ENCODE assay signal across 18 mouse cellular contexts in genomic region chr1:33599019-33599667, GRCm38 (mm10).
DNase-seq lines count a peak whose midpoint lies in the region; ATAC-seq and TF ChIP-seq lines count a peak whose summit lies in the region.
"Had no signal": no experiment of that assay in that cellular context is flagged by ENCODE, and none has a peak within 500 bp of the region (broad histone marks: within the 10 kb centered on the region; RNA-seq: fewer than 3 reads in every experiment).

No protein-coding gene starts in this region.

- 80% methylated on average over 5 of the region's 5 CpGs for WGBS in stomach, embryonic 14.5 days
- 81% methylated on average over 5 of the region's 5 CpGs for WGBS in stomach, postnatal 0 days
- 54% methylated on average over 5 of the region's 5 CpGs for WGBS in hindbrain, embryonic 15.5 days

- no peak overlapping the region for H3K4me3 ChIP-seq in stomach, embryonic 14.5 days (ENCODE audit: low read depth, low read length)
- H3K4me3 ChIP-seq in stomach, postnatal 0 days (ENCODE audit: low read depth, low read length): no peak overlapping the region
- H3K4me3 ChIP-seq in hindbrain, embryonic 15.5 days: no peak overlapping the region
- H3K4me3 ChIP-seq: erythroblast, embryonic 14.5 days; layer of hippocampus, adult 2 months; limb, embryonic 13.5 days; megakaryocyte, embryonic 14.5 days; myocyte had no signal

- no peak overlapping the region for H3K9ac ChIP-seq in stomach, embryonic 14.5 days (replicated peaks; ENCODE audit: low read depth, low read length)
- no peak overlapping the region for H3K9ac ChIP-seq in stomach, postnatal 0 days (ENCODE audit: low read length)
- H3K9ac ChIP-seq in hindbrain, embryonic 15.5 days: no peak overlapping the region
- H3K9ac ChIP-seq: limb, embryonic 13.5 days; liver, embryonic 14.5 days had no signal

- no peak for TF ChIP-seq EP300 in stomach, postnatal 0 days (optimal IDR thresholded peaks at IDR 0.05)

- H3K27ac ChIP-seq in stomach, embryonic 14.5 days (ENCODE audit: low read length): no peak overlapping the region
- H3K27ac ChIP-seq in stomach, postnatal 0 days (replicated peaks): no peak overlapping the region
- H3K27ac ChIP-seq in hindbrain, embryonic 15.5 days (replicated peaks): peak overlapping the region; percentile 48
- H3K27ac ChIP-seq: layer of hippocampus, adult 2 months; limb, embryonic 13.5 days; liver, embryonic 14.5 days had no signal

- DNase-seq in left cerebral cortex, postnatal 4 days: peak; percentile 29
- no peak for DNase-seq in left cerebral cortex, adult 8-10 months (ENCODE audit: low spot score in 2 of 2)
- no peak for DNase-seq in stomach, postnatal 0 days (ENCODE audit: low spot score)
- DNase-seq in gastrocnemius, postnatal 14 days: no peak
- no peak for DNase-seq in retina, embryonic 14.5 days (ENCODE audit: low spot score)
- DNase-seq: lung, postnatal 10 days; spleen, adult 18-20 months; thymus, postnatal 25 days had no signal

- intact Hi-C loops in left cerebral cortex, postnatal 4 days (cut with DNase I): no loop called here
- intact Hi-C loops in gastrocnemius, postnatal 14 days (cut with DNase I; ENCODE audit: low total_unique reads): no loop called here

- TF ChIP-seq CTCF in stomach, postnatal 0 days (IDR thresholded peaks at IDR 0.05; ENCODE audit: low read depth): no peak

- H3K9me3 ChIP-seq in stomach, embryonic 14.5 days (ENCODE audit: control insufficient read depth, low read depth, low read length): no peaks in the 10 kb centered on the region
- no peaks in the 10 kb centered on the region for H3K9me3 ChIP-seq in stomach, postnatal 0 days (ENCODE audit: control insufficient read depth, low read length)
- no peaks in the 10 kb centered on the region for H3K9me3 ChIP-seq in hindbrain, embryonic 15.5 days

- peak; percentile 53; the same call in 1 of the 2 replicates for ATAC-seq in stomach, embryonic 14.5 days (ENCODE audit: insufficient number of reproducible peaks, insufficient read depth, low FRiP score, low read depth)
- no peak for ATAC-seq in stomach, postnatal 0 days (ENCODE audit: low FRiP score, low TSS enrichment)
- ATAC-seq in hindbrain, embryonic 15.5 days (ENCODE audit: low FRiP score, low read depth): peak; percentile 69
- ATAC-seq: intestine, postnatal 0 days had no signal

- H3K4me1 ChIP-seq in stomach, embryonic 14.5 days (ENCODE audit: control insufficient read depth, insufficient read depth, low read length): no peaks in the 10 kb centered on the region
- no peaks in the 10 kb centered on the region for H3K4me1 ChIP-seq in stomach, postnatal 0 days (replicated peaks; ENCODE audit: control insufficient read depth, insufficient read depth)
- no peaks in the 10 kb centered on the region for H3K4me1 ChIP-seq in hindbrain, embryonic 15.5 days (replicated peaks)

- H3K4me2 ChIP-seq in stomach, embryonic 14.5 days (replicated peaks; ENCODE audit: low read depth, low read length): no peak overlapping the region
- no peak overlapping the region for H3K4me2 ChIP-seq in stomach, postnatal 0 days (replicated peaks; ENCODE audit: low read depth)
- H3K4me2 ChIP-seq in hindbrain, embryonic 15.5 days: no peak overlapping the region
- H3K4me2 ChIP-seq: heart, embryonic 11.5 days; limb, embryonic 13.5 days had no signal

- H3K36me3 ChIP-seq in stomach, embryonic 14.5 days (ENCODE audit: control insufficient read depth, insufficient read depth, low read length): no peaks in the 10 kb centered on the region
- no peaks in the 10 kb centered on the region for H3K36me3 ChIP-seq in stomach, postnatal 0 days (ENCODE audit: control insufficient read depth, insufficient read depth, low read length)
- no peaks in the 10 kb centered on the region for H3K36me3 ChIP-seq in hindbrain, embryonic 15.5 days

- no peaks in the 10 kb centered on the region for H3K27me3 ChIP-seq in stomach, embryonic 14.5 days (ENCODE audit: control insufficient read depth, insufficient read depth, low read length)
- H3K27me3 ChIP-seq in stomach, postnatal 0 days (ENCODE audit: control insufficient read depth, insufficient read depth, low read length): no peaks in the 10 kb centered on the region
- no peaks in the 10 kb centered on the region for H3K27me3 ChIP-seq in hindbrain, embryonic 15.5 days
- H3K27me3 ChIP-seq: limb, embryonic 13.5 days; megakaryocyte, embryonic 14.5 days had no signal
